Mouse (Mus musculus): ENCODE measurements around the gene AY358078.

DNA sequence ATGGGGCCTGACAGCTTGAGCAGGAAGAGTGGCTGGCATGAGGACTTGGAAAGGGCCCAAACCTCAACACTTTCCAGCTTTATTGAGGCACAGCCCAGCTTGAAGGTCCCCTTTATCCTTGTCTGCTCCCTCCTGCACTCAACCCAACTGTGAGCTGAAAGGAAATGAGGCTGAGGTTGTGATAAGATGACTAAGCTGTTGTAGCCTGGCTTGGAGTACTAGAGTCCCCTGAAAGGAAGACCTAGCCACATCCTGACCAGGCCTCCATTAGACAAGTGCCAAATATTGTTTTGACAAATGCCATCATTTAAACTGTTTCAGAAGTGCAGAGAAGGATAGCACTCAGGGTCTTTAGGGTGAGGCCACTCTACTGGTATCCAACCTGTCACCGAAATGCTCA, 22.1 kb upstream of the AY358078 start:
- no peak for TF ChIP-seq GATA1 (IDR thresholded peaks at IDR 0.05; ENCODE audit: low read length)
- no peak for TF ChIP-seq TAL1 (IDR thresholded peaks at IDR 0.05; ENCODE audit: low read length)

Data from erythroblast, embryonic 14.5 days (primary cell).